Mouse (Mus musculus): ENCODE measurements around the gene Cdh23.

GRCm38 (mm10) chr10:60407831-60408230 is 288.5 kb downstream of the Cdh23 start:
- TF ChIP-seq CTCF (IDR thresholded peaks at IDR 0.05; ENCODE audit: insufficient read depth, low read depth, low read length) (peak; percentile 89), POLR2A (IDR thresholded peaks at IDR 0.05; ENCODE audit: insufficient read depth, low read depth, low read length) (no peak)
